Mouse (Mus musculus): Measurements from ENCODE around the gene Gm37419. TPM values are rescaled to one million over a fixed set of nuclear protein-coding genes. Genes with fewer than 3 reads are reported as not detected.

The Gm37419 gene
- 1.3 TPM for polyA plus RNA-seq (2021)

DNA sequence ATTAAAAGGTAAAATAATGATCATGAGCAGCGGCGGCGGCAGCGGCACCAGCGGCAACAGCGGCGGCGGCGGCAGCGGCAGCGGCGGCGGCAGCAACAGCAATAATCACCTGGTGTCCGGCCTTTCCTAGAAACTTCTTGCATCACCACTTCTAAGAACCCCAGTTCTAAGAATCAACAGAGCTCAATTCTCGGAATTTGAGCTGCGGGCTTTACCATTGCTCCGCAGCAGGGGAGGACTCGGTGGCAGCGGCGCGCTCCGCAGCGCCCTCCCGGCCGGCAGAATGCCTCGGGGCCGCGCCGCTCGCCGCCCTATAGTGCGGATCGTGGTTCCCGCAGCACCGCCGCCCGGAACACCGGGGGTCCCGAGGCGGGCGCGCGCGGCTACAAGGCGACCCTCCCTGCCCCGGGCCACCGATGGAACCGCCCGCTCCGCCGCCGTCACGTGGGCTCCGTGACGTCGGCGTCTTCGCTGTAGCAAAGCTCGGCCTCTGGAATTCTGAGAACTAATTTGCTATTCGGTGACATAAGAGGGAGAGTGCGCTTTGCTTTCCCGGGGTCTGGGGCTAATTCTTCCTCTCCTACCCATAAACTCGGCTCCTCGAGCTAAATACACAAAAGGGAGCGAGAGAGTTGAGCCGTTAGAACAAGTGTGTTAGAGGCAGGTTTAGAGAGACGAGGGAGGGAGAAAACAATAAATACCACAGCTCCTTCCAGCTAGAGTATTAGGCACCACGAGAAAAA lies at the start of gene Gm37419, which contains the start of gene Bcl6:
Gene Gm37419 (plus strand): TSS at position 17 of the 743 bp plus-strand sequence.
Gene Bcl6 (minus strand): TSS at position 387 of the 743 bp plus-strand sequence.
- POLR2A ChIA-PET: interaction anchor here (0.7 to 2.2 kb wide), 13 partner anchors 220 to 1076 kb away, joined by 3 to 13 read pairs (median 4); partner anchors contain the start of gene Lpp
- H3K27me3 ChIP-seq: no peaks in the 10 kb centered on the region
- DNase-seq (ENCODE audit: low read depth, low spot score) (no peak), ATAC-seq (peak; percentile 55)
- CTCF ChIA-PET: interaction anchor here (1.0 to 1.2 kb wide), 3 partner anchors 450 to 1075 kb away, joined by 3 to 4 read pairs (median 3); no protein-coding TSS in a partner anchor
- in situ Hi-C loops (cut with MboI; ENCODE audit: low pct_unique_long_range_greater_than_20kb): loop anchor here (5.0 to 25.0 kb wide), 7 partner anchors 406 to 1356 kb away; partner anchors contain the start of gene Lpp
- no peak for TF ChIP-seq CTCF (IDR thresholded peaks at IDR 0.05)

DNA sequence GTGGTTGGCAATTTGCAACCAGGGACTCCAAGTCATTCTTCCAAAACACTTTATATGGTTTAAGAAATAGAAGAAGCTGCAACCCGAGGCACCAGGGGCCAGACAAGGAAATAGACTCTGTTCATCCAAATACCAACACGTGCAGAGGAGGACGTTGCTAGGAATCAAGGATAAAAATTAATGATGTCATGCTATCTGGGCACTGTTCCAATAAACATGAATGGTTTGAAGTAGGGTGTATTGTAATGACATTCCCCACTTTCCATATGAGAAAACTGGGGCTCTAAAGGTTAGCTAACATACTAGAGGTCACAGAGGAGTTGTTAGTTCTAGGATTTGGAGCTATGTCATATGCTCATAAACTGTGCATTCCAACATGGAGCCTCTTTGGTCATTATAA lies 43.5 kb upstream of the Gm37419 start:
- CTCF ChIA-PET: no interaction called here
- ATAC-seq: no peak

DNA sequence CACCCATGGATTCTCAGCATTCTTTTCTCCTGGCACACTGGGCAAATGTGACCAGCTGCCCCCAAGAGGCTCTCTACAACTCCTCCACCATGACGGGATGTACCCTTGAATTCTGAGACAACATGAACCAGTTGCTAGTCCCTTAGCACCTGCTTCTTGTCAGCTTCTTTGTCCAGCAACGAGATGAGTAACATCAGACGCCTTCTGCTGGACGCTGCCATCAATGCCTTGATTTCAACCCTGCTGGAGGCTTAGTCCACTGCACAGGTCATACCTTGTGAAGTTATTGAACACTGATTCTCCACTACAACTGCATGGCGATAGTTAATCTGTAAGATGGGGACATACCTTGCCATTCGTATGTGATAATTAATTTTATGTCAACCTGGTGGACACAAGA lies 40.6 kb upstream of the Gm37419 start:
- no peak for DNase-seq (ENCODE audit: low read depth, low spot score)
- no peak for ATAC-seq
- ChIA-PET POLR2A (no interaction called here), CTCF (no interaction called here)
- TF ChIP-seq CTCF (IDR thresholded peaks at IDR 0.05): peak; percentile 61
- no peaks in the 10 kb centered on the region for H3K27me3 ChIP-seq
- in situ Hi-C loops (cut with MboI; ENCODE audit: low pct_unique_long_range_greater_than_20kb): no loop called here

More for the DNA sequence above, 43.5 kb upstream of the Gm37419 start:
- no peaks in the 10 kb centered on the region for H3K27me3 ChIP-seq
- no peak for DNase-seq (ENCODE audit: low read depth, low spot score)
- POLR2A ChIA-PET: interaction anchor here (0.6 kb wide), 1 partner anchor 479 kb away, joined by 4 read pairs; no protein-coding TSS in a partner anchor
- in situ Hi-C loops (cut with MboI; ENCODE audit: low pct_unique_long_range_greater_than_20kb): no loop called here
- TF ChIP-seq CTCF (IDR thresholded peaks at IDR 0.05): no peak

- peaks cover 4% of the 10 kb centered on the region for H3K27me3 ChIP-seq
- no peak for ATAC-seq
- POLR2A ChIA-PET: no interaction called here
- in situ Hi-C loops (cut with MboI; ENCODE audit: low pct_unique_long_range_greater_than_20kb): loop anchor here (10.0 kb wide), 1 partner anchor 497 kb away; no protein-coding TSS in a partner anchor
- TF ChIP-seq CTCF (IDR thresholded peaks at IDR 0.05): no peak
- CTCF ChIA-PET: no interaction called here
- no peak for DNase-seq (ENCODE audit: low read depth, low spot score)
These were observed 36.1 kb upstream of the Gm37419 start for GRCm38 (mm10) chr16:23952101-23952727.

DNA sequence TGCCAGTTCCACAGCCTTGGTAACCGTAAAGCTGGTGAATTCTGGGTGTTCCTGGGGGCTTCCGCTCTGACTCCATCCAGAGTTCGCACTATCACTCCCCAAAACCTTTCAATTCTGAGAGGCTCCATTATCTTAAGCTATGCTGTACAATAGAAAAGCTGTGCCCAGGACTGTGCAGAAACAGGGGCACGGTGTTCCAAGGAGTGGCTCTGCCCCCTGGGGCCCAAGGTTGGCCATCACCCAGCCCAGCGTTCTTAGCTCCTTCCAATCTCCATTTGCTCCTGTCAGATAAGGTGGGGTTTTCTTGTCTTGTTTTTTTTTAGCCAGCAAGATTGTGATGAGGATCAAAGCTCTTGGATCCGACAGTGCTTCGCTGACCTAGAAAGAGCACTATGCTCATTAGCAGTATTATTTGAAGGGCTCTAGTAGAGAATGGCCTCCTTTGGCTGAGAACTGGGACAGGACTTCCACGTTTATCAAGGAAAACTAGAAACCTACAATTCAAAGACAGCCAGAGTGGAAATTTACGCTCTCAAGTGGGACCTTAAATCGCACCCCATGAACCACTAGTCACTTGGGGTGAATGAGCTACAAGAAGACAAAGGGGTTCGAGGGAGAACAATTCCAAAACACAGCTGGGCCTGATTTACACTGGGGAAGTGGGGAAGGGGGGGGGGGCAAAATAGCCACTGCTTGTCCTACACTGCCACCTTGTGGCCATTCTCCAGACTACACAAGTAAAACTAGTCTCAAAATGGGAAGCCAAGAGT lies 34.9 kb upstream of the Gm37419 start:
- no peak for DNase-seq (ENCODE audit: low read depth, low spot score)
- peak; percentile 61 for TF ChIP-seq CTCF (IDR thresholded peaks at IDR 0.05)
- CTCF ChIA-PET: interaction anchor here (0.6 to 1.1 kb wide), 10 partner anchors 11 to 502 kb away, joined by 3 to 4 read pairs (median 3); no protein-coding TSS in a partner anchor
- peaks cover 4% of the 10 kb centered on the region for H3K27me3 ChIP-seq
- POLR2A ChIA-PET: no interaction called here
- in situ Hi-C loops (cut with MboI; ENCODE audit: low pct_unique_long_range_greater_than_20kb): loop anchor here (10.0 kb wide), 1 partner anchor 499 kb away; no protein-coding TSS in a partner anchor
- no peak for ATAC-seq

DNA sequence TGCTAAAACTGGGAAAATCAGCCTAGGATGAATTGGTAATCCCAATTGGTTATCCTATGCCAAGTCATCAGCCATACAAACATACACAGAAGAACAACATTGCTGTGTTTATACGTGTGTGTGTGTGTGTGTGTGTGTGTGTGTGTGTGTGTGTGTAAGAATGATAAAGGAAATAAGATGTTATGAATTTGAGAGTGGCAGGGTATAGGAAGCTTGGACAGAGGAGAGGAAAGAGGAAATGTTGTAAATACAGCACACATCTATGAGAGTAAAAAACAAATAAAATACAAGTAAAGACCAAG lies 34.4 kb upstream of the Gm37419 start:
- DNase-seq (ENCODE audit: low read depth, low spot score) (no peak), ATAC-seq (no peak)
- peaks cover 4% of the 10 kb centered on the region for H3K27me3 ChIP-seq
- POLR2A ChIA-PET: interaction anchor here (0.6 kb wide), 1 partner anchor 1762 kb away, joined by 4 read pairs; no protein-coding TSS in a partner anchor
- no peak for TF ChIP-seq CTCF (IDR thresholded peaks at IDR 0.05)
- in situ Hi-C loops (cut with MboI; ENCODE audit: low pct_unique_long_range_greater_than_20kb): loop anchor here (10.0 kb wide), 1 partner anchor 499 kb away; no protein-coding TSS in a partner anchor
- CTCF ChIA-PET: interaction anchor here (0.7 to 1.0 kb wide), 4 partner anchors 9 to 502 kb away, joined by 3 to 4 read pairs (median 4); no protein-coding TSS in a partner anchor

DNA sequence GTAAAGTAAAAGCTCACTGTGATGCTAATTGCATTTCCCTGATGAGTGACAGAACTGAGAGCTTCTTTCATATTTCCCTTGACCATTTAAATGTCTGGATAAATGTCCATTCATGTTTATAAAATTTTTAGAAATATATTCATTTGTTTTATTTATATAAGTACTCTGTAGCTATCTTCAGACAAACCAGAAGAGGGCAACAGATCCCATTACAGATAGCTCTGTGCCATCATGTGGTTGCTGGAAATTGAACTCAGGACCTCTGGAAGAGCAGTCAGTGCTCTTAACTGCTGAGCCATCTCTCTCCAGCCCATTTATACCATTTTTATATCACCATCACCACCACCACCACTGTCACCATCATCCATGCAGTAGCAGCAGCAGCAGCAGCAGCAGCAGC lies 29.3 kb upstream of the Gm37419 start:
- peak; percentile 33 for TF ChIP-seq CTCF (IDR thresholded peaks at IDR 0.05)
- H3K27me3 ChIP-seq: peaks cover 4% of the 10 kb centered on the region
- POLR2A ChIA-PET: no interaction called here
- DNase-seq (ENCODE audit: low read depth, low spot score) (no peak), ATAC-seq (no peak)
- in situ Hi-C loops (cut with MboI; ENCODE audit: low pct_unique_long_range_greater_than_20kb): loop anchor here (10.0 kb wide), 1 partner anchor 504 kb away; no protein-coding TSS in a partner anchor
- CTCF ChIA-PET: interaction anchor here (0.7 to 1.4 kb wide), 4 partner anchors 25 to 1305 kb away, joined by 3 to 4 read pairs (median 4); no protein-coding TSS in a partner anchor

DNA sequence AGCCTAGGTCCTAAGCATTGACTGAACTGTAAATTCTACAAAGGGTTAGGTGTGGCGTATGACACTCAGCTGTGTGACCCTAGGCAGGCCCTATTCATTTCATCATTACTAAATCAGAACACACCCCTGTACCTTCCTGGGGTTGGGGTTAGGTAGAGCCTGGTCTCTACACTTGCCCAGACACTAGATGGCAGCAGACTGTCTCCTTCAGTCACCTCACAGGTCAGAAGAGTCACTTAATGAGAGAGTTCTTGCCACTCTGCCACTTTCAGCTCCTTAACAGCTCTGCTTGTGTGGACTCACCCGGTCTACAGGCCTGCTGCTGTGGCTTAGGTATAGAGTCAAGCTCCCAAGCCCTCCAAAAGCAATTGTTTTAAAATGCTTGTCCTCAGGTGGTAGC lies 25.9 kb upstream of the Gm37419 start:
- ChIA-PET CTCF (interaction anchor here (0.7 to 2.6 kb wide), 8 partner anchors 8 to 1298 kb away, joined by 3 to 16 read pairs (median 4); no protein-coding TSS in a partner anchor), POLR2A (no interaction called here)
- no peak for TF ChIP-seq CTCF (IDR thresholded peaks at IDR 0.05)
- no peaks in the 10 kb centered on the region for H3K27me3 ChIP-seq
- DNase-seq (ENCODE audit: low read depth, low spot score) (no peak), ATAC-seq (peak; percentile 63)
- in situ Hi-C loops (cut with MboI; ENCODE audit: low pct_unique_long_range_greater_than_20kb): no loop called here

- TF ChIP-seq CTCF (IDR thresholded peaks at IDR 0.05): no peak
- CTCF ChIA-PET: interaction anchor here (0.9 to 1.3 kb wide), 4 partner anchors 10 to 1099 kb away, joined by 3 to 4 read pairs (median 3); no protein-coding TSS in a partner anchor
- in situ Hi-C loops (cut with MboI; ENCODE audit: low pct_unique_long_range_greater_than_20kb): no loop called here
- ATAC-seq (peak; percentile 32), DNase-seq (ENCODE audit: low read depth, low spot score) (no peak)
- no peaks in the 10 kb centered on the region for H3K27me3 ChIP-seq
- POLR2A ChIA-PET: no interaction called here
These were observed 24.2 kb upstream of the Gm37419 start for GRCm38 (mm10) chr16:23963896-23964668.
